Mouse (Mus musculus) megakaryocyte, embryonic 14.5 days (primary cell): ENCODE measurements around the gene Slc9a3r2.

Experiments used
- FLI1 ChIP-seq: IDR thresholded peaks from 2 replicates; pipeline ENCODE4 v1.6.1; 2012; ENCODE audit warnings: low read length, inconsistent platforms, mixed read lengths
- GATA1 ChIP-seq: IDR thresholded peaks from 3 replicates; pipeline ENCODE4 v1.6.1; 2012; ENCODE audit warnings: mixed read lengths, low read length, inconsistent platforms, borderline replicate concordance

- TF ChIP-seq GATA1 (no peak), FLI1 (no peak)
Observed at GRCm38 (mm10) chr17:24608370-24608769, 41.8 kb downstream of the Slc9a3r2 start.
